Mouse (Mus musculus) thymus, postnatal 10 days (tissue): ENCODE data around the gene Afg3l1.
"Not testable (repeated sequence)": the region's sequence is repeated elsewhere in the genome, so short reads cannot be mapped to it uniquely, and the experiment has no call there.

Experiments used
- DNase-seq, 2 experiments: peaks; one replicate each; pipeline ENCODE4 v3.0.0; 2021; ENCODE audit warnings: low spot score in 2 of 2

The Afg3l1 gene

GRCm38 (mm10) chr8:123515540-123515897, 37.8 kb downstream of the Afg3l1 start:
- no peak for DNase-seq

GRCm38 (mm10) chr8:123516596-123516995, 38.9 kb downstream of the Afg3l1 start:
- no peak for DNase-seq

GRCm38 (mm10) chr8:123518172-123518571, 40.5 kb downstream of the Afg3l1 start:
- no peak for DNase-seq

GRCm38 (mm10) chr8:123518667-123519066, 41.0 kb downstream of the Afg3l1 start, which contains the start of gene Gas8:
Gene Gas8, plus strand, starts transcription at chr8:123518834.
- DNase-seq, result peak; percentile 77 to 88

GRCm38 (mm10) chr8:123520048-123520447, 42.3 kb downstream of the Afg3l1 start:
- not testable (repeated sequence) for DNase-seq

GRCm38 (mm10) chr8:123527720-123528489, 50.2 kb downstream of the Afg3l1 start:
- no peak for DNase-seq

- no peak for DNase-seq
Observed at GRCm38 (mm10) chr8:123536242-123536989, 58.7 kb downstream of the Afg3l1 start.

GRCm38 (mm10) chr8:123536990-123537380, 59.3 kb downstream of the Afg3l1 start:
- no peak for DNase-seq

GRCm38 (mm10) chr8:123537641-123538040, 59.9 kb downstream of the Afg3l1 start:
- peak in 1 of 2 experiments; percentile 29 for DNase-seq
